Mouse (Mus musculus) embryonic facial prominence, embryonic 10.5 days (tissue): Measurements from ENCODE around the gene Atf5. TPM values are rescaled to one million over a fixed set of nuclear protein-coding genes. Genes with fewer than 3 reads are reported as not detected.
A peak's percentile ranks its signal among the peaks of the same experiment; 100 is the strongest.

Experiments
- DNase-seq: peaks from one replicate; pipeline ENCODE4 v3.0.0-alpha.2; 2017; ENCODE audit warnings: low spot score
- H3K27ac ChIP-seq: fragments of 300-500 bp; sonication (generic); replicated peaks from 2 replicates; pipeline ENCODE4 v1.5.1; 2016; ENCODE audit warnings: mild to moderate bottlenecking
- H3K27me3 ChIP-seq: fragments of 300-500 bp; sonication (generic); replicated peaks from 2 replicates; pipeline ENCODE4 v1.6.1; 2016; ENCODE audit warnings: low read depth, mild to moderate bottlenecking; ENCODE audit not compliant: poor library complexity, severe bottlenecking
- H3K36me3 ChIP-seq: fragments of 300-500 bp; sonication (generic); replicated peaks from 2 replicates; pipeline ENCODE4 v1.6.1; 2016; ENCODE audit warnings: mild to moderate bottlenecking, moderate library complexity
- H3K4me1 ChIP-seq: fragments of 300-500 bp; sonication (generic); 2 replicates; pipeline ENCODE4 v1.6.1; 2016
- H3K4me3 ChIP-seq: fragments of 300-500 bp; sonication (generic); 2 replicates; pipeline ENCODE4 v1.5.1; 2016; ENCODE audit warnings: mild to moderate bottlenecking, moderate library complexity
- H3K9me3 ChIP-seq: fragments of 300-500 bp; sonication (generic); 2 replicates; pipeline ENCODE4 v1.6.1; 2016; ENCODE audit warnings: mild to moderate bottlenecking
- WGBS: fragments of 180-500 bp; shearing (Covaris S2); methylation state at CpG from one replicate; pipeline ENCODE4 v1.1.7; 2016; 5-methylcytosine and 5-hydroxymethylcytosine counted together
- polyA plus RNA-seq: library from polyadenylated mRNA; unstranded; fragments of >200 nt; fragmentation: Nextera tagmentation; extraction: Ambion mirVana; gene quantifications from 2 replicates; pipeline ENCODE4 v1.2.1, GENCODE M21; 2016

Atf5 gene
- polyA plus RNA-seq, 1 experiment from 2014 or later: 3.6 TPM

DNA sequence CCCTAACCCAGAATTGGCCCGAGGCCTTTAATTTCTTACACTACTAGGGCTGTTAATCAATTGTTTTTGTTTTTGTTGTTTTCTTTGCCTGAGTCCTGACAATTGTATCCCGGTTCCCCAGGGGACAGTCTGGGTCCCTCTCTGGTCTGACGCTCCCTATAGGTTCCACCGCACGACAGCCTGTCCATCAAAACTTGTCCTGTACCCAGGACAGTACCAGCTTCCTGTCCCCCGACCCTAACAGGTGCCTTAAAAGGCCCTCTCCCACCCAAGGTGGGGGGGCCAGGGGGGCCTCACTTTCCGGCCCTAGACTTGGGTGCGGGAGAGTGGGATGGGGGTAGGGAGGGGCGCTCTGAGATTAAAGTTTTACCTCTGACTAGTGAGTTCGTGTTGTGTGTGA is 38.6 kb upstream of the Atf5 start:
- DNase-seq: no peak
- Histone ChIP-seq H3K27me3 (no peaks in the 10 kb centered on the region), H3K9me3 (no peaks in the 10 kb centered on the region), H3K27ac (peak overlapping the region; percentile 83), H3K4me1 (peaks cover 80% of the 10 kb centered on the region), H3K4me3 (peak overlapping the region; percentile 62), H3K36me3 (peaks cover 37% of the 10 kb centered on the region)
- 50% methylated on average over 10 of the region's 10 CpGs for WGBS

DNA sequence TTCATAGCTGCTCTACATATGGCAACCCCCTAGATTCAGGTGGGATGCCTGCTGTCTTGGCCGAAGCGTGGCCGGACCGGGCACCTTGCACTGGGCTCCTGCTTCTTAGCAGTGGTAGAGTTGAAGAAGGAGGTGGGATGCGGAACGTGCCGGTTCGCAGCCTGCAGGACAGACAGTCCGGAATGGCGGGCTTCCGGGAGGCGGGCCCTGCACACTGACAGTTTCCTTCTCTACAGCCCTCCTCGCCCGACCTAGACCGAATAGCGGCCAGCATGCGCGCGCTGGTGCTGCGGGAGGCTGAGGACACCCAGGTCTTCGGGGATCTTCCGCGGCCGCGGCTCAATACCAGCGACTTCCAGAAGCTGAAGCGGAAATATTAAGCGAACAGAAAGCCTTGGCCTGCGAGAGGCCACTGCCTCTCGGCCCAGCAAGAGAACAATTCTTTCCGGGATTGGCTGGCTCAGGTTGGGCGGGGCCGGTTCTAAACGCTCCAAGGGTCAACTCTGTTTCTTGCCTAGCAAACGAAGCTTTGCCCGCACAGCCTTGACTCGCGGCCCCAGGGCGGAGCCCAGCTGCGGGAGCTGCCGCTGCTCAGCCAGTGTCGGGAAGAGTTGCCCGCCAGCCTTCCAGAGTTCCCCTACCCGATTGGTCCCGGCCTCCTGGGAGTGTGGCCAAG is 38.0 kb upstream of the Atf5 start:
- Histone ChIP-seq H3K36me3 (peaks cover 31% of the 10 kb centered on the region), H3K9me3 (no peaks in the 10 kb centered on the region), H3K4me3 (peak overlapping the region; percentile 62), H3K27ac (peak overlapping the region; percentile 83), H3K4me1 (peaks cover 76% of the 10 kb centered on the region), H3K27me3 (no peaks in the 10 kb centered on the region)
- WGBS: 3% methylated on average over 45 of the region's 45 CpGs
- DNase-seq: peak; percentile 83

DNA sequence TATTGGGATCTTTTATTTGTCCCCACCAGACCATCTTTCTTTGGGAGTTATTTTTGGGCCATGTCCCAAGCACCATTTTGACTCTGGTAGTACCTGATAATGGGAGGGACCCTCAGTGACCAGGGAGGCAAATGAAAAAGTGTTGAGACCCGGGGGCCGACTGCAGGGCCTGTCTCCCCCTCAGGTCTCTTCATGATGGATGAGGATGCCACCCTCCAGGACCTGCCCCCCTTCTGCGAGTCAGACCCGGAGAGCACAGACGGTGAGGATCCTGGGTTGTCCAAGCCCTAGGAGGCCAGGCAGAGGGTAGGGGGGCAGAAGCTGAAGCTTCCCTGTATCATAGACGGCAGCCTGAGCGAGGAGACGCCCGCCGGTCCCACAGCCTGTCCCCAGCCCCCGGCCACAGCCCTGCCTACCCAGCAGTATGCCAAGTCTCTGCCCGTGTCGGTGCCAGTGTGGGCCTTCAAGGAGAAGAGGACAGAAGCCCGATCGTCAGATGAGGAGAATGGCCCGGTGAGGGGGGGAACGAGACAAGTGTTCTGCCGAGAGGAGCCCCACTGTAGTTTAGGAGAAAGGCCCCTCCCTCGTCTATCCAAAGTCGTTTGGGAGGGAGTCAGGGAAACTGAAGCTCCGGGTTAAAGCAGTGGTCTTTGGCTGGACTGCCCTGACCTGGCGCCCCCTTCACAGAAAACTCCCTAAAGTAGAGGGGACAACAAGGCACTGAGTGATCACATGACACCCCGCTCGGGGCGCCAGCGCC is 37.3 kb upstream of the Atf5 start:
- Histone ChIP-seq H3K27ac (peak overlapping the region; percentile 83), H3K9me3 (no peaks in the 10 kb centered on the region), H3K27me3 (no peaks in the 10 kb centered on the region), H3K36me3 (peaks cover 30% of the 10 kb centered on the region), H3K4me1 (peaks cover 76% of the 10 kb centered on the region), H3K4me3 (peak overlapping the region; percentile 62)
- peak; percentile 26 for DNase-seq
- WGBS: 36% methylated on average over 26 of the region's 26 CpGs

DNA sequence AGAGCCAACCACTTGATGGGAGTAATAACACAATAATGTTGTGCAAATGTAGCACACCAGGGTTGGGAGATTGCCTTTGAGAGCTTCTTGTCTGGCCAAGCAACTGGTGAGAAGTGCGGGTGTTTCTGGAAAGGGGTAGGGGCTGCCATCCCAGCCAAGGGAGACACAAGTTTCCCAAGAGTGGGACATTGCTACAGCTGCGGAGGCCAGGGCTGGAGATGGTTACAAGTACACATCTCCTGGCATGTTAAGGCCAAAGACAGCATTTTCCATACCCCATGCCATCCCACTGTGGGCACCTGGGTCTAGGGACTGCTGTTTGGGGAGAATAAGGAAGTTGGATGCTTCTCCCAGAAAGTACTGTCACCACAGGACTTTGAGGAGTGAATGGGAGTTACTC is 36.6 kb upstream of the Atf5 start:
- 98% methylated on average over 2 of the region's 2 CpGs for WGBS
- Histone ChIP-seq H3K36me3 (peaks cover 25% of the 10 kb centered on the region), H3K27me3 (no peaks in the 10 kb centered on the region), H3K4me1 (peaks cover 72% of the 10 kb centered on the region), H3K27ac (no peak overlapping the region), H3K4me3 (peak overlapping the region; percentile 62; the same call in 1 of the 2 replicates), H3K9me3 (no peaks in the 10 kb centered on the region)
- no peak for DNase-seq

DNA sequence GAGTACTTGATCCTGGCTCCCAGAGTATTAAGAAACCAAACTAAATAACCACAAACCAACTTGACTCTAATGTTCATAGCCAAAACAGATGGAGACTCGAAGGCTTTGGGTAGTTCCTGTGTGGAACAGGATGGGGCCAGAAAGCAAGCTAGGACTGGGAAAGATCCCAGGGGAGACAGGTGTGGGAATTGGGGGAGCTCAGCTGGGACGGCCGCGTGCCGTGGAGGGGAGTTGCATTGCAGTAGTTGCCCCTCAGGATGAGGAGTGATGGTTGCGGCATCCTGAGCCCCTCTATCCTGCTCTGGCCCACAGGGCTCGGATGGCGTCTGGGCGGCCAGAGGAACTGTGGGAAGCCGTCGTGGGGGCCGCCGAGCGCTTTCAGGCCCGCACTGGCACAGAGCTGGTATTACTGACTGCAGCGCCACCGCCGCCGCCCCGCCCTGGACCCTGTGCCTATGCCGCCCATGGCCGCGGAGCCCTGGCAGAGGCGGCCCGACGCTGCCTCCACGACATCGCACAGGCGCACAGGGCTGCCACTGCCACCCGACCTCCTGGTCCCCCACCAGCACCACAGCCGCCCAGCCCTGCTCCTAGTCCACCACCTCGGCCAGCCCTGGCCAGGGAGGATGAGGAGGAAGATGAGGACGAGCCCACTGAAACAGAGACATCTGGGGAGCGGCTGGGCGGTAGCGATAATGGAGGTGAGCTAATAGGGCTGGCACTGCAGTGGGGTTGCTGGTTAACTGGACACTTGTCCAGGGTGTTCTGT is 36.0 kb upstream of the Atf5 start:
- H3K27ac ChIP-seq: no peak overlapping the region
- H3K36me3 ChIP-seq: peaks cover 25% of the 10 kb centered on the region
- H3K9me3 ChIP-seq: no peaks in the 10 kb centered on the region
- DNase-seq: no peak
- H3K27me3 ChIP-seq: no peaks in the 10 kb centered on the region
- WGBS: 91% methylated on average over 36 of the region's 36 CpGs
- H3K4me3 ChIP-seq: peak overlapping the region; percentile 62
- peaks cover 72% of the 10 kb centered on the region for H3K4me1 ChIP-seq

DNA sequence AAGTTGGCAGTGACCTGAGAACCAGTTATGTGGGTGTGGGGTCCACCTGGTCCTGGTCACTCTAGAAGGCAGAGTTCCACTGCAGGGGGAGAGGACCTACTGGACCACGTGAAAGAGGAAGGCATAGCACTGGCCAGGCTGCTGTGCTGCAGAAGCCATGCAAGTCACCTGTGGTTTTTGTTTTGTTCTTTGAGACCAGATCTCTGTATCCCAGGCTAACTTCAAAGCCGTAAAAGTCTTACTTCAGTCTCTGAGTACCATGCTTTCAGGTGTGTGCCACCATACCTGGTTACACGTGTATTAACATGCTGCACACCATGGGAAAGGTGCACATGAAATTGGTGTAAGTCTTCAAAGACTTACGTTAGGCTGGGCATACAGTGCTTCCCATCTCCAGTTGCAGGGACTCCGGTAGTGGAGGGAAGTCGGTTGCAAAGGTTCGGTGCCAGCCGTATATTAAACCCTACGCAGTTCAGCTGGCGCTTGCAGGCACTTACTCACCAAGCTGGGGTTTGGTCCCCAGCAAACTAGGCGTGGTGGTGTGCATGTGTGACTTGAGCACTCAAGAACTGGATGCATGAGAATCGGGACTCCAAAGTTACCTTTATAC is 35.3 kb upstream of the Atf5 start:
- H3K4me1 ChIP-seq: peaks cover 69% of the 10 kb centered on the region
- no peaks in the 10 kb centered on the region for H3K27me3 ChIP-seq
- H3K4me3 ChIP-seq: peak overlapping the region; percentile 82
- H3K27ac ChIP-seq: no peak overlapping the region
- H3K36me3 ChIP-seq: peaks cover 28% of the 10 kb centered on the region
- no peak for DNase-seq
- 92% methylated on average over 12 of the region's 12 CpGs for WGBS
- no peaks in the 10 kb centered on the region for H3K9me3 ChIP-seq

DNA sequence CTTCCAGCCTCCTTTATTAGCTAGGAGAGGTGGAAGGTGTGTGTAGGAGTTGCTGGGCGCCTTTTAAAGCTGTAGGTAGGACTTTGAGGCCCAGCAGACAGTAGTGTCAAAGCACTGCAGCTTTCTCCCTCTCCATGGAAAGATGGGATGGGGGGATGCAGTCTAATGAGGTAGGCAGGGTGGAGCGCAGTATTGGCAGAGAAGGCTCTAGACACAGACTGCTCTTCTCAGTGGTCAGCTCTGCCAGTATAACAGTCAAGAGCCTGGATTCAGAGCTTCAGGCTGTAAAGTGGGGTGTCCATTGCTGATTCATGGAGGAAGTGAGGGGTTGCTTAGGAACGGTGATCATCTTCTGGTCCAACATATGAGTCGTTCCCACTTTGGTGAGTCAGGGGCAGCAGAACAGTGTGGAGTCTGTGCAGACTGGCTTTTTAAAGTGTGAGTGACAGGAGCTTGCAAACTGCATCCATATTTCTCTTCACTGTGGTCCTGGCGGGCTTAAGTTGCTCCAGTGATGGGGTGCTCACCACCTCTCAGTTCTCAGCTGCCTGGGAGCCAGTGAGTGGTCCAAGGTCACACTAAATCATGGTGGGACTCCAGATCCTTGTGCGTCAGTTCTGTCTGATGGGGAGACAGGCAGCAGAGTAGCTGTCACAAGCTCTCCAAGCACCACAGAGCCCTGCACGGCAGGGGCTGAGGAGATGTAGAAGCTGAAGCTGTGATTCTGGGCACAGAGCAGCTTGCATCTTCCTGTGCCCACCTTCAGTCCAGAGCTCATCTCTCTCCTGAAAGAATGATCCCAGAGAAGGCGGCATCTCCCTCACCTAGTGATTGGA is 34.5 kb upstream of the Atf5 start:
- peak overlapping the region; percentile 92 for H3K27ac ChIP-seq
- H3K36me3 ChIP-seq: peaks cover 36% of the 10 kb centered on the region
- no peaks in the 10 kb centered on the region for H3K27me3 ChIP-seq
- H3K4me1 ChIP-seq: peaks cover 64% of the 10 kb centered on the region
- no peaks in the 10 kb centered on the region for H3K9me3 ChIP-seq
- no peak for DNase-seq
- WGBS: 80% methylated on average over 8 of the region's 8 CpGs
- peak overlapping the region; percentile 82 for H3K4me3 ChIP-seq

DNA sequence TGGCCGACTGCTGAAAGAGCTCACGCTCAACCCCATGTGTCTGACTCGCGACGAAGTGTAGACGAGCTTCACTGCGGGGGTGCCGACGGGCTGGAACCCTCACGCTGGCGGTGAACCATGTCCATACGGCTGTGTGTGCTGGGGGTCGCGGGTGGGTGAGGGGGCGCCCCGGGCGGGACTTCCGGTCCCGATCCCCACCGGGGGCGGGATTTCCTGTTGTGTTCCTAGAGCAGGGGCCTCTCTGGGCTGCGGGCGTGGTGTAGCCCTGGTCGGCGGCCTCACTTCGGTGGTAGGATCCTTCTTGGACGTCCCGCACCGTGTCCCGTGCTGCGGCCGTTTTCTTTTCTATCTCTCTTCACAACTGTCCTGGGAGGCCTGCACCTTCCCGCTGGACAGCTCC is 33.7 kb upstream of the Atf5 start:
- Histone ChIP-seq H3K4me3 (peak overlapping the region; percentile 82), H3K4me1 (peaks cover 57% of the 10 kb centered on the region)
- WGBS: under 1% methylated on average over 33 of the region's 33 CpGs

DNA sequence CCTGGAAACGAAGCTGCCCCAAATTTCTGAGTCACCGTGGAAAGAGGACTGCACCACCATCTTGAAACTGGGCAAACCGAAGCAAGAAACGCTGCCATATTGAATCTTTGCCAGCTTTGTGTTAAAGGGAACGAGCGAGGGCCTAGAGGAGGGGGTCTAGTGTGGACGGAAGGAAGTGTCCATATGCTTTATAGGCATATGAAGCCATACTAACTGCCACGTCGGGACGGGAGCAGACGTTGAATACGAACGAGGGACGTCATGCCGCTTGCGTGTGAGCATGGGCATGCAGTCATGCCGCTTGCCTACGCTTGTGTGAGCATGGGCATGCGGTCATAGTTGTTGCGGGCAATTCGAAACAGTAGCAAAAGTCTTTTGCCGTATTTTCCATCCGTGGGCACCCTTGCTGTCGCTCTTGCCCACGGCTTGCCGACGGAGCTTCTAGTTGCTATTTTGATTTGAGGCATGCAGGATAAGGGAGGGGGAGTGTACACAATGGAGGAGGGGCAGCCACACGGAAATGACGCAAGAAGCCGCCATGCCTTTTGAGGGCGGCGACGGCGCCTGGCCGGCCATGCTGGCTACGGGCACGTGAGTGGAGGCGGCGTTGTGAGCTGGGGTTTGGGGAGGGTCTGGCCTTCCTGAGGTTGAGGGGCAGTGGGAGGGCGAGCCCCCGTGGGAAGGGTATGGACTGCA is 33.1 kb upstream of the Atf5 start:
- H3K4me3 ChIP-seq: peak overlapping the region; percentile 82
- H3K27me3 ChIP-seq: no peaks in the 10 kb centered on the region
- peak; percentile 94 for DNase-seq
- H3K36me3 ChIP-seq: peaks cover 50% of the 10 kb centered on the region
- WGBS: under 1% methylated on average over 41 of the region's 41 CpGs
- no peaks in the 10 kb centered on the region for H3K9me3 ChIP-seq
- H3K27ac ChIP-seq: peak overlapping the region; percentile 92
- peaks cover 52% of the 10 kb centered on the region for H3K4me1 ChIP-seq

More for the DNA sequence above, 33.7 kb upstream of the Atf5 start:
- Histone ChIP-seq H3K27ac (peak overlapping the region; percentile 92), H3K9me3 (no peaks in the 10 kb centered on the region), H3K27me3 (no peaks in the 10 kb centered on the region), H3K36me3 (peaks cover 44% of the 10 kb centered on the region)
- peak; percentile 91 for DNase-seq

DNA sequence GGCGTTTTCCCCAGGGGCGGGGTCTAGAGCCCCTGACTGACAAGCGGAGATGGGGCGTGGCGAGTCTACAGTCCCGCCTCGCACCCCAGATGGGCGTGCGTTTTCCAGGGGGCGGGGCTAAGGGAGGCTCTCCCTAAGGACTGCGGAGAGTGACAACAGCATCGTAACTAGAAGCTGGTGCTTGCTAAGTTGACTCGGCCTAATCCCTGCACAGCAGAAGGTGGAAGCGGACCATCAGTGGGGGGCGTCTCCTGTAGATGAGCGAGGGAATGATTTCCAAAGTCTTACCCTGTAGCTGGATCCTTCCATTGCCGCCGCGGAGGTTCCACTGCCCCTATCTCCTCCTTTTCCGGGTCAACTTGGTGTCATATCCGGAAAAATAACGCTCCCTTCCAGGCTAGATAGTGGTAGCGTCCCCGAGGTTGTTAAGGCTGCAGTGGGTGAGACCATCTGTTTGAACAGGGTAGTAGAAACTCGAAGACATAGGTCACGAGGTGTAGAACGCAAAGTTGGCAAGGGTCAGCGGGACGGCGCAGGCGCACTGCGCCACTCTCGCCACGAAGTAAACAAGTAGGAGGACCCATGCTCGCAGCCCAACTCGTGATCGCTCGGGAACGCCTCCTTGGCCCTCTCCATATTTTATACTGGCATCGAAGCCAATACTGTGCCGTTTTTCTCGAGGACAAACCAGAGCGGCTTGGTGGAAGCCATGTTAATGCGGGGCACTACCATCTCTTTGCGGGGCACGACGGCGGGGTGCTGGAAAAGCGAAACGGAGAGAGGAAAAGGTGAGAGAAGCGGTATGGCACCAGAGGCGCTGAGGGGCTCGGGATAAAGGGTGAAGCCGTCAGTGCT is 32.3 kb upstream of the Atf5 start, which contains the start of the genes Akt1s1 and Tbc1d17:
Gene Akt1s1, plus strand, starts transcription at position 431 of the 855 bp plus-strand sequence.
Gene Tbc1d17, minus strand, starts transcription at position 519 of the 855 bp plus-strand sequence.
- H3K36me3 ChIP-seq: peaks cover 56% of the 10 kb centered on the region
- no peaks in the 10 kb centered on the region for H3K27me3 ChIP-seq
- H3K9me3 ChIP-seq: no peaks in the 10 kb centered on the region
- H3K4me3 ChIP-seq: peak within 1 kb of the TSS; percentile 82
- H3K27ac ChIP-seq: peak within 1 kb of the TSS; percentile 92
- WGBS: under 1% methylated on average over 54 of the region's 54 CpGs
- peaks cover 44% of the 10 kb centered on the region for H3K4me1 ChIP-seq
- DNase-seq: peak; percentile 96
